Mouse (Mus musculus) fat pad, adult 2 months (tissue): ENCODE measurements around the gene Prkar1b.

ENCODE experiments used
- DNase-seq: peaks from one replicate; pipeline ENCODE4 v3.0.0-alpha.2; 2011; ENCODE audit warnings: low read depth, low spot score; ENCODE audit errors: extremely low read depth

Gene Prkar1b

GRCm38 (mm10) chr5:139110140-139110855 is 39.5 kb downstream of the Prkar1b start:
- no peak for DNase-seq

GRCm38 (mm10) chr5:139107815-139108214 is 42.0 kb downstream of the Prkar1b start:
- no peak for DNase-seq

- no peak for DNase-seq
These were observed 48.0 kb downstream of the Prkar1b start for GRCm38 (mm10) chr5:139101783-139102182.

GRCm38 (mm10) chr5:139098991-139099972 is 50.5 kb downstream of the Prkar1b start:
- DNase-seq: no peak

DNA sequence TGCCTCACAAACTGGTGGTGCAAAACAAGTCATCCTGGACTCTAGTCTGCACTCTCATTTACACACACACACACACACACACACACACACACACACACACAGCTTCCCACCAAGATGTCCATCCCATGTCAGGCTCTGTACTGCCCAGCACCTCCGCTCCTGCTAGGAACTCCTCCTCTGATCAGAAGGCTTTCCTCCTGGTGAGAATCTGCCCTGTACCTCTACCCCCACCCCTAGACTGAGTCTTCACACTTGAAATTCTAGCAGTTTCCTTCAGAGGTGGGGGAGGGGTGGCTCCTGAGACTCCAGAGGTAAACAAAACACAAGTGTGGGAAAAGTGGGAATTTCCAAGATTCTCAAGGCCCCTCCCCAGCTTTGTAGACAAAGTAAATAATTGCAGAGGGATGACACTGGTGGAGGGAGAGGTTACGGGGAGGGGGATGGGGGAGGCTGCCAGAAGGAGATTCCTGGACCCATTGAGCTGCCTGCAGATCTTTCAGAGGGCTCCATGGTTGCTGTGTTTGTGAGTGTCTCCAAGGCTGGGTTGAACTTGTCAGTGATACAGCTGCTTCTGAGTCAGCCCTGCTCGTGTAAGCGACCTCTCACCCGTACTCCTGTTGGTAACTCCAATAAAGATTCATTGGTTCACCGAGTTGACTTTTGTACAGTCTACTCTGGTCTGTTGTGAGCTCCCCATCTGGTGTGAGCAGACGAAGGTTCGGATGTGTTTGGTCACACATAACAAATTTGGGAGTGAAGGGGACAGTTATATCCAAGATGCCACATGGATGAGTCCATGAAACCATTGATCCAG is 54.3 kb downstream of the Prkar1b start:
- no peak for DNase-seq

DNA sequence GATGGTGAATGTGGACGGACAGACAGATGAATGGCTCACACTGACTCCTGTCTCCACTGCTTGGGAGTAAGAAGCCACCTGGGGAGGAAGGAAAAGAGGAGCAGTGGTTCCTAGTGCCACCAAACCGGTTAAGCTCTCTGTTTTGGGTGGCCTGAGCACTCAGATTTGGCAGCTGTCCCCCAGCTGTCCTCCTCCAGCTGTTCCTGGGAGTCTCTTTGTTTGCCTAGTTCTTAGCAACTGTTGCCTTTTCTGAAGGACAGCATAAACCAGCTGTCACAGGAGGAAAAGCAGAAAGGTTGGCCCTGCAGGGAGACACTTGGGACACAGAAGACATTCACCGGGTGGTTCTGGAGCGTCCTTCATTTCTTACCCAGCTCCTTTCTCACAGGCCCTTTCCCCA is 56.3 kb downstream of the Prkar1b start:
- DNase-seq: no peak

- no peak for DNase-seq
These were observed 58.1 kb downstream of the Prkar1b start for GRCm38 (mm10) chr5:139091713-139092112.

DNA sequence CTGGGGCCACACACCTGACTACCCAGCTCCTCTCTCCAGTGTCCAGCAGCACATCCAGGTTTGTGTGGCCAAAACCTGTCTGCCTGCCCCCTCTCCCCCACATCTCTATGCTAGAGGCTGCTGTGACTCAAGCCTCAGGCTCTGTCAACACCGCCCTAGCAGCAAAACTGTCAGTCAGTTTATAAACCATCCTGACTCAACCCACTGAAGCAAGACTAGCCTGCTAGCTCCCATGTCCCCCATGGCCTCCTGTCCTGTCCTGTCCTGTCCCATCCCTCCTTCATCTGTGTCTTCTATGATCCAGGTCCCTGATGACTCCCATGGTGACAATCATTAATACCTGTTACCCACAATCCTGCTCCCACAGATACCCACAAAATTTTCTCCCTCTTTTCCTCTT is 59.6 kb downstream of the Prkar1b start:
- no peak for DNase-seq

GRCm38 (mm10) chr5:139088173-139088572 is 61.6 kb downstream of the Prkar1b start:
- DNase-seq: no peak

GRCm38 (mm10) chr5:139084831-139085519 is 64.8 kb downstream of the Prkar1b start:
- no peak for DNase-seq

- no peak for DNase-seq
These were observed 65.5 kb downstream of the Prkar1b start for GRCm38 (mm10) chr5:139084302-139084701.

GRCm38 (mm10) chr5:139083841-139084240 is 66.0 kb downstream of the Prkar1b start:
- no peak for DNase-seq

GRCm38 (mm10) chr5:139081370-139081769 is 68.4 kb downstream of the Prkar1b start:
- DNase-seq: no peak

- DNase-seq: no peak
These were observed 71.7 kb downstream of the Prkar1b start for GRCm38 (mm10) chr5:139078156-139078462.

DNA sequence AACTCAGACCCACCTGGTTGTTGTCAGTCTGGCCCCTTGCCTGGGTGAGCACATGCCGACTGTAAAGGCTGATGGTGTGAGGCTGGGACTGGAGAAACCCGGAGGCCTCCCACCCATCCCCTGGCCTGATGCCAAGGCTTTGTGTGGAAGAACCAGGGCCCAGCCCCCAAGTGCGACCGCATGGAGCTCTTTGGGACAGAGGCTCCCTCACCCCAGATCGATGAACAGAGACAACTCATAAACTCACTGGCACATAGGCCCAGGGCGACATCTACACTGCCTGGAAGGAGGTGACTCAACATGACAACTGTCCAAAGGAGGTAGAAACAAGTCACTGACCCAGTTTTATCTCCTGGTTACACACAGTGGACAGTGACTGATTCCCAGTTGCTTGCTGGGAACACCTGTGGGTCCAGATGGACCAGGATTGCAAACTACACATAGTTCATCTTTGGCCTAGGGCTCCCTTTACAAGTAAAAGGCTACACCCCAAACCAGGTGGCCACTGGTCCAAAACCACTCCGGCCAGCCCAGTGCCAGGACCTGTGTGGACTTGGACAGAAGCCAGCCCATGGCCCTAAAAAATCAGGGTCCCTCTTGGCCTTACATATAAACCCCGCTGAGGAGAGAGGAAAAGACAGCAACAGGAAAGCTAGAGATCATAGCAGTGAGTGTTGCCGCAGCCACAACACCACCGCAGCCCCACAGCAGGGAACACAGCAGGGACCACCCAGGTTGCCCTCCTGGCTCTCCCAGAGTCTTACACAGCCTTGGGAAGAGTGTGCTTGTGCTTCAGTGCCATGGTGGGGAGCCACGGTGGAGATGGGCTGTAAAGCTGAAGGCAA is 72.3 kb downstream of the Prkar1b start:
- DNase-seq: no peak

- no peak for DNase-seq
These were observed 73.4 kb downstream of the Prkar1b start for GRCm38 (mm10) chr5:139076450-139076849.

- DNase-seq: no peak
These were observed 74.0 kb downstream of the Prkar1b start for GRCm38 (mm10) chr5:139075791-139076190.

- DNase-seq: no peak
These were observed 74.7 kb downstream of the Prkar1b start for GRCm38 (mm10) chr5:139075125-139075524.

DNA sequence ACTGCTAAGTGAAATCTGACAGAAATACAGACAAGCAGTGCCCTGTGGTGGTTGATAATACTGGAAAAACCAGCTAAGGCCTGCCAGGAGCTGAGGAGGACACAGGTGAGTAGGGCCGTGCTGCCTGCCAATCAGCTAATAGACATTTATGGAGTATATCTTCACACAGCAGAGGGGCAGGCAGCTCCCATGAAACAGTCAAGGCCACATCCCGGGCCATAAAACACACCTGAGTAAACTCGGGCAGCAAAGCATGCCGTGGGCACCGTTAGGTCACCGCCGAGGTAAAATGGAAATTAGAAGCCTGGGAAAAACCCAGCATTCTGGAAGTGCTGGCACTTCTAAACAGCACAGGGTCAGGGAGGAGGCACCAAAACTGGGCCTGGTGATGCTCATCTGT is 75.8 kb downstream of the Prkar1b start:
- no peak for DNase-seq

DNA sequence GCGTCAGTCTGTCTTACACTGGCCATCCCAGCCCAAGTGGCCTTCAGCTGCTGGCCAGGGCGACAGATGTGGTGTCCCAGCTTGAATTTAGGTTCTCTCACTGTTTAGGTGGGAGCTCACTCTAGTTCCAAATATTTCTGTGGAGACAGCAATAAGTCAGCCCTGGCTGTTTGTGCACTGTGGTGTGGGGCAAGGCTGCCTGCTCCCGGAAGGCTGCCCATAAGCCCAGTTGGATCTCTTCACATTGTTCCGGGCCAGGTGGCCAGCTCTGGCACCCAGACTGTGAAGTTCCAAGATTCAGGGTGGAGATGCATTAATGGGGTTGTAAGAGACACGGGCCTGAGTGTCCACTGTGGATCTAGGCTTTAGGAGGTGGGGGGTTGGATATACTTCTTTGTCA is 76.9 kb downstream of the Prkar1b start:
- no peak for DNase-seq
